Mouse (Mus musculus) retina, postnatal 1 day (tissue): ENCODE data around the gene Rbm19.

Experiments used
- DNase-seq: peaks from one replicate; pipeline ENCODE4 v3.0.0-alpha.2; 2012

The Rbm19 gene

GRCm38 (mm10) chr5:120207492-120207891 is 91.2 kb downstream of the Rbm19 start:
- no peak for DNase-seq

DNA sequence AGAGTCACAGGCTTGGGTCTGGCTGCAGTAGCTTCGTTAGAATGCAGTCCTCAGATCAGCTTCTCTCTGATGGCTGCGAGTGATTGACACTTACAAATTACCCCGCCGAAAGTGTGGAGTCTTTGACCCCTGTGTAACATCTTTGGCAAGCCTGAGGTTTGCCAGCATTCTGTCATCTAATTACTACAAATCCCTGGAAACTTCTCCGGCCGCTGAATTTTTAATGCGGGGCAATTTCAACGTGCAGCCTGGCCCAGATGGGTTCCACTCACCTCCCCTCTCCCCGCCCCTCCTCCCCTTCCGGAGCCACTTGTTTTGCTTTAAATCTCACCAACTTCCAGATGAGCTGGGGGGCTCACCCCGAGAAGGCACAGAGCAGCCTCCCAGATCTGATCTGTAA is 94.4 kb downstream of the Rbm19 start:
- DNase-seq = peak; percentile 44

DNA sequence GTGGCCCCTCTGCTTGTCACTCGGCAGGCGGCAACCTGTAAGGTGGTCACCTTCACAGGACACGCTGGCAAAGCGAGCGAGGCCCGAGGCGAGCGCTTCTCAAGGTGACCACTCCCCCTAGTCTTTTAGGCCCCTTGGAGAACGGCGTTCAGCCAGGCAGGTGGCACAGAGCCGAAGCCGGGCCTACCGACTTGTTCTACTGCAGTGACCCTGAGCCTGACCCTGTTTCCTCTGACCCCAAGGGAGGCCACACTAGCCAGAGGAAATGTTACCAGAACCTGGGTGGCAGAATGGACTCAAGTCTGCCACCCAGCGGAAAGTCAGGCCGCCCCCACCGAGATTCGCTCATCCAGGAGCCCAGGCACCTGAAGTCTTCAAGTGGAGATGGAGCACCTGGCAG is 94.9 kb downstream of the Rbm19 start:
- DNase-seq = peak; percentile 58

DNA sequence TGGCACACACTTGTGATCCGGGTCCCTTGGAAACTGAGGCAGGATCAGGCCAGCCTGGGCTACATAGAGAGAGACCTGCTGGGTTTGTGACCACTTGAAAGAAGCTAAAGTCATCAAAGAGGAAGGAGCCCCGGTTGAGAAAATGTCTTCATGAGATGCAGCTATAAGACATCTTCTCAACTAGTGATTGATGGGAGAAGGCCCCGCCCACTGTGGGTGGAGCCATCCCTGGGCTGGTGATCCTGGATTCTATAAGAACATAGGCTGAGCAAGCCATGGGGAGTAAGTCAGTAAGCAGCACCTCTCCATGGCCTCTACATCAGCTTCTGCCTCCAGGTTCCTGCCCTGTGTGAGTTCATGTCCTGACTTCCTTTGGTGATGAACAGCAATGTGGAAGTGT is 98.2 kb downstream of the Rbm19 start:
- no peak for DNase-seq

DNA sequence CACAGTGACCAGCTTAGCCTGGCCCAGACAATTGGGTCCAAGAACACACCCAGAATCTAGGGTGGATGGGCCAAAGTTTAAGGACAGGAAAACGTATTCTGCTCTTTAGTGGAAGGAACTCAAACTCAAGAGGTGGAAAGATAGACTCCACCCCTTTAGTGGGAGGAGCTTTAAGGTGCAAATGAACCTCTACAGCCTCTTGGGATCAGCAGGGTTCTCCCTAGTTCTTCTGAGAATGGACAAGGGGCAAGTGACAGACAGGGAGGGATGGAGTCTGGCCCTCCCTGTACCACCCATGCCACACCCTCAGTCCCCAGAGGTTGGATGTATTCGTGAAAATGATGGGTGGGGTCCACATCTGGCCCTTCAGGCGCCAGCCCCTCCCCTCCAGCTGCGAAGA is 105.0 kb downstream of the Rbm19 start:
- DNase-seq = no peak

DNA sequence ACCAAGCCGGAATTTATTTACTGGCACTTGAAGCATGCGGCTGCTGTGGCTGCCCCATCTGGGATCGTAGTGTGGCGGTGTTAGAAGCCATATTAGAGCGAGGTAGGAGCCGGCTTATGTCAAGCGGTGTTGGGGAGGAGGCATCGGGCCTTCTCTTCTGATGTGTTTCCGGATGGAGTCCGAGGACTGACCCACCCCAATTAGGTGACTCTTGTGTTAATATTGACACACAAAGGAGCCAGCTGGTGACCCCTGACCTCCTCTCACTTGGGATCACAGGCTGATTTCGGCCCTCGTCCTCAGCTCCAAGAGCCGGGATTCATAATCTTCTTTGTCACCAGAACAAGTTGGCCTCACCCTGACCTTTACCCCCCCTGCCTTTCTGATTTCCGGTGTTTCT is 109.1 kb downstream of the Rbm19 start:
- DNase-seq = peak; percentile 50

DNA sequence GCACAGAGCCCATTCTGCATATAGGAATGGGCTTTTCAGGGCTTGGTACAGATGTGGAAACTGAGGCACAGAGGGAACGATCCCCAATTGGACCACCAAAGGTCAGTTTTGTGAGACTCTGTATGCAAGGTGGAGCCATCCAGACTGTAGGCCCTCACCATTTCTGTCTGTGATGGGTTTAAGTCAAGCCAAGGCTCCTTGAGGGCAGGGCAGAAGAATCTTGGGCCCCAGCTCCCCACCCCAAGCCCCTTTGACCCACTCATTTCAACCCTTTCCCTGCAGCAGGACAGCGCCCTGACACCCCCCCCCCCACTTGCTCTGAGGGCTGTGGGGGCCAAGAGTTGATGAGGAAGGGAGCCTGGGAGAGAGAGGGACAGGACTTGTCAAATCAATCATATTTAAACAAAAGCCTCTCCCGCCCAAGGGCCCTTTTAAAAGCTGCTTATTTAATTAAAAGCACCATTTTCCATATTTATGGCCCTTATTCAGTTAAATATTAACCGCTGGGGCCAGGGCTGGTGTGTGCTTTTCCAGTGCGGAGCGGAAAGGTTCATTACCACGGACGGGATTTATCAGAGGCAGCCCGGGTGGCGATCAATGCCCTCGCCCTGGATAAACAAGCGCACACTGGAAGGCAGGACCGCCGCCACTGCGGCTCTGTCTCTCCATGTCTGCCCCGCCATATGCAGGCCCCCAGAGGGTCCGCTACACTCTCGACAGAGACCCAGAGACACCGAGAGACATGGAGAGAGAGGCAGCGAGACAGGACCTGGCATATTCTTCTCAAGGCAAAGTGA is 112.5 kb downstream of the Rbm19 start:
- no peak for DNase-seq

DNA sequence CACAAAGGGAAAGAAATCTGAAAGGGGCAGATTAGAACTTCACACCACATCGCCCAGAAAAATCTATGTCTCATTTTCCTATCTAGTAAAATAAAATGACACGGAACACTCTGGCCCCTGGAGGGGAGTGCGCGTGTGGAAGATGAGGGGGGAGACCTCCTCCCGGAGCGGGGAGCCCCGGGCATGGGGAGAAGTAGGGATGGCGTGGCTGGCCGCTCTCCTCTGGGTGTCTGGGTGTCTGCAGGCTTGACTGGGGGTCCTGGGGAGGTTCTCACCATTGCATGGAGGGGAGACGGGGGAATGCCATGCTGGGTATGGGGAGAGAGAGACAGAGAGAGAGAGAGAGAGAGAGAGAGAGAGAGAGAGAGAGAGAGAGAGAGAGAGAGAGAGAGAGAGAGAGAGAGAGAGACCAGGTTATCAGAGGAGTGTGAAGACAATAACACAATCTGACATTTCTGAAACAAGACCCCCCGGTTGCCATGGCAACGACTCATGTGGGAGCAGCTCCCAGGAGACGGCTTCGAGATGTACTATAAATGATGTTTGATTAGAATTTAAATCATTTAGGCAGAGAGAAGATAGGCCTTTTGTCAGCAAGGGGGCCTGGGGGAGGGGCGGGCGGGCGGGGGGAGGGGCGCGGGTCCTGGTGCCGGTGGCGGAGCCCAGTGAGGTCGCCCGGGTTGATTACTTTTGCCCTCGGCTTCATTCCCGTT is 115.3 kb downstream of the Rbm19 start:
- DNase-seq = peak; percentile 91

DNA sequence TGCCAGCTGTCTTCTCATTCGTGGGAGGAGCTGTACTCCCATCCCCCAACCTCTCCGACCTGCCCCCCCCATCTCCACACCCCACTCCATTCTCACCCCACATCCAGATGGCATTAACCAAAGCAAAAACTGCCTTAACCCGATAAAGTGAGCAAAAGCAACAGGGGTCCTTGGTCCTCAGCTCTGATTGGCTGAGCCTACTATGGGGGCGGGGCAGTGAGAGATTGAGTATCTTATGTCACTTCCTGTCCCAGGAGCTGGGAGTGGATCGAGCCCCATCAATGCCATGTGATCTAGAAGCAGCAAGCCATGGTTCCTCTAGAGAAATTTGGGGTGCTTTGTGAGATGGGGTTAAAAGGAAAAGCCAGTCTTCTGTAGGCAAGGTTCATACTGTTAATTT is 118.9 kb downstream of the Rbm19 start:
- DNase-seq = no peak

GRCm38 (mm10) chr5:120235571-120235970 is 119.3 kb downstream of the Rbm19 start:
- no peak for DNase-seq

GRCm38 (mm10) chr5:120240071-120240470 is 123.8 kb downstream of the Rbm19 start:
- no peak for DNase-seq

DNA sequence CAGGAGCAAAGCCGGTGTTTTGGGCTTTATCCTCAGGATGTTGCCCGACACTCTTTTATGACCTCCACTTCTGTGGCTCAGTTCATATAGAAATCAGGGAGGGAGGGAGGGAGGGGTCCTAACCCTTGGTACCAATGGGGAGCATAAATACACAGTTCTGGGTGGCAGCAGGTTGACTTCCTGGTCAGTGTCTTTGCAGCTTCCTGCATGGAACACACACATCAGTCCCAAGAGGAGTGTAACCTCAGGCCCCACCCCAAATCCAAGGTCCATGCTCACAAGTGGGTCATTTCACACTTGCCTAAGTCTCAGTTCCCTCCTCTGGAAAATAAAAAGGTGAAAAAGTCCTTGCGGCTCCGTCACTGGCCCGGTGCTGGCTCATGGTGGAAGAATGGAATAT is 129.1 kb downstream of the Rbm19 start:
- no peak for DNase-seq
